Comparison of ENCODE assay signal across 10 mouse cellular contexts in the genomic region with DNA sequence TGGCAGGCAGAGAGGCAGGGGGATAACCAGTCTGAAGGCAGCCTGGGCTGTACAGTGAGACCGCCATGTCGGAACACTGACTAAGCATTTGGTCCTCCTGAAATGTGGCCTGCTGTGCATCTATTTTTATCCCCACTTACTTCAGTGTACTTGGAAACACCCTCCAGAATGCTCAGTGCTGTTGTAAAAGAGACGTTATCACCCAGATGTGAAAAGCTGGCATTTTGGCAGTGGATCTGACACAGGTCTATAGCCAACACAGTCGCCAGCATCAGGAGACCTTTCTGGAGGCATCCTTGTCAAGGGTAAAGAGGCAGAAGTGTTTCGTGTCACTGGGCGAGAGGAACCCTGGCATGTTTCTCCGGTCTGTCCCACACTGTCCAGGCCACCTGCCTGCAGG.
"Had no signal": no experiment of that assay in that cellular context is flagged by ENCODE, and none has a peak within 500 bp of the region (broad histone marks: within the 10 kb centered on the region; RNA-seq: fewer than 3 reads in every experiment).

No protein-coding gene starts in this region.

- H3K27me3 ChIP-seq: limb, embryonic 15.5 days; liver, embryonic 12.5 days; stomach, embryonic 15.5 days had no signal

- H3K36me3 ChIP-seq: limb, embryonic 15.5 days; liver, embryonic 12.5 days; stomach, embryonic 15.5 days had no signal

- H3K9me3 ChIP-seq: limb, embryonic 15.5 days; liver, embryonic 12.5 days; stomach, embryonic 15.5 days had no signal

- DNase-seq: kidney, postnatal 10 days; layer of hippocampus, postnatal 36 days; lung, embryonic 14.5 days; lung, postnatal 10 days; lung, postnatal 4 days; right cerebral cortex, postnatal 14 days; thymus, postnatal 36 days had no signal

- H3K4me3 ChIP-seq: limb, embryonic 15.5 days; liver, embryonic 12.5 days; stomach, embryonic 15.5 days had no signal

- H3K27ac ChIP-seq: limb, embryonic 15.5 days; liver, embryonic 12.5 days; stomach, embryonic 15.5 days had no signal

- H3K4me1 ChIP-seq: limb, embryonic 15.5 days; liver, embryonic 12.5 days; stomach, embryonic 15.5 days had no signal
